Mouse (Mus musculus) stomach, embryonic 15.5 days (tissue): ENCODE results near the gene Specc1. TPM values are rescaled to one million over a fixed set of nuclear protein-coding genes. Genes with fewer than 3 reads are reported as not detected.

Source experiments
- ATAC-seq: fragments of 200-750 bp; cut with Nextera tagmentation; 2 replicates; pipeline ENCODE4 v1.8.0; 2017; ENCODE audit warnings: low read depth, moderate number of reproducible peaks, moderate TSS enrichment; ENCODE audit not compliant: insufficient read depth, low FRiP score
- H3K27ac ChIP-seq: fragments of 300-500 bp; sonication (generic); 2 replicates; pipeline ENCODE4 v1.5.1; 2015; ENCODE audit warnings: mild to moderate bottlenecking, inconsistent platforms
- H3K27me3 ChIP-seq: fragments of 300-500 bp; sonication (generic); replicated peaks from 2 replicates; pipeline ENCODE4 v1.6.1; 2015; ENCODE audit warnings: inconsistent platforms
- H3K36me3 ChIP-seq: fragments of 300-500 bp; sonication (generic); 2 replicates; pipeline ENCODE4 v1.6.1; 2015; ENCODE audit warnings: inconsistent platforms
- H3K4me1 ChIP-seq: fragments of 300-500 bp; sonication (generic); 2 replicates; pipeline ENCODE4 v1.6.1; 2015; ENCODE audit warnings: inconsistent platforms
- H3K4me2 ChIP-seq: fragments of 300-500 bp; sonication (generic); 2 replicates; pipeline ENCODE4 v1.6.1; 2015; ENCODE audit warnings: mild to moderate bottlenecking, inconsistent platforms
- H3K4me3 ChIP-seq: fragments of 300-500 bp; sonication (generic); replicated peaks from 2 replicates; pipeline ENCODE4 v1.5.1; 2015; ENCODE audit warnings: inconsistent platforms
- H3K9ac ChIP-seq: fragments of 300-500 bp; sonication (generic); 2 replicates; pipeline ENCODE4 v1.6.1; 2015; ENCODE audit warnings: inconsistent platforms
- H3K9me3 ChIP-seq: fragments of 300-500 bp; sonication (generic); 2 replicates; pipeline ENCODE4 v1.6.1; 2016; ENCODE audit warnings: inconsistent platforms
- WGBS: fragments of 180-500 bp; shearing (Covaris S2); methylation state at CpG from one replicate; pipeline ENCODE4 v1.1.7; 2015; 5-methylcytosine and 5-hydroxymethylcytosine counted together
- polyA plus RNA-seq: library from polyadenylated mRNA; unstranded; fragments of >200 nt; fragmentation: Nextera tagmentation; extraction: Ambion mirVana; gene quantifications from 2 replicates; pipeline ENCODE4 v1.2.1, GENCODE M21; 2015

Gene Specc1
- polyA plus RNA-seq, 1 experiment from 2014 or later, result 13.4 TPM

DNA sequence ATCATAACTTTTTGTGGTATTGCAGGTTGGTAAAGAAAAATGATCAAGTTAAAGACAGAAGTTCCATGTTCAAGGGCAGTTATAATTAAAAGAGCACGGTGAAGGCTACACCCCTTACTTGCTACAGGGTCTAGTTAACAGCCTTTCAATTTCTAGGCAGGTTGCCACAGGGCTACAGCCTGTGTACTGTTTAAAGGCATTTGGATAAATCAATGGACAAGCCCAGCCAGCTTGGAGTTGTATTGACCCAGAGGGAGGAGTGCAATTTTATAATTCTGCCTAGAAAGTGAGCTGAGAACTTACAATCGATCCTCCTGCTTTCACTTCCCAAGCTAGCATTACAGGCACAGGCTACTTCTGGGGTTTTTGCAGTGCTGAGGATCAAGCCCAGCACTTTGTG lies 123.9 kb downstream of the Specc1 start:
- no peak overlapping the region for H3K27ac ChIP-seq
- no peak for ATAC-seq
- 64% methylated on average over 2 of the region's 2 CpGs for WGBS
- H3K4me1 ChIP-seq, result no peaks in the 10 kb centered on the region
- no peaks in the 10 kb centered on the region for H3K9me3 ChIP-seq
- H3K9ac ChIP-seq, result no peak overlapping the region
- no peaks in the 10 kb centered on the region for H3K36me3 ChIP-seq
- H3K27me3 ChIP-seq, result no peaks in the 10 kb centered on the region
- H3K4me3 ChIP-seq, result no peak overlapping the region
- H3K4me2 ChIP-seq, result no peak overlapping the region

- no peak for ATAC-seq
- Histone ChIP-seq H3K4me2 (no peak overlapping the region), H3K27ac (no peak overlapping the region), H3K4me3 (no peak overlapping the region), H3K9ac (no peak overlapping the region), H3K36me3 (no peaks in the 10 kb centered on the region), H3K9me3 (no peaks in the 10 kb centered on the region), H3K27me3 (no peaks in the 10 kb centered on the region), H3K4me1 (no peaks in the 10 kb centered on the region)
- 68% methylated on average over 2 of the region's 2 CpGs for WGBS
Observed at GRCm38 (mm10) chr11:62086648-62087047, 130.1 kb downstream of the Specc1 start.

- Histone ChIP-seq H3K36me3 (no peaks in the 10 kb centered on the region), H3K4me2 (no peak overlapping the region), H3K9me3 (no peaks in the 10 kb centered on the region), H3K4me1 (no peaks in the 10 kb centered on the region), H3K9ac (no peak overlapping the region), H3K27me3 (no peaks in the 10 kb centered on the region), H3K27ac (no peak overlapping the region), H3K4me3 (no peak overlapping the region)
- no peak for ATAC-seq
- 67% methylated on average over 1 of the region's 1 CpGs for WGBS
Observed at GRCm38 (mm10) chr11:62087051-62087450, 130.5 kb downstream of the Specc1 start.

DNA sequence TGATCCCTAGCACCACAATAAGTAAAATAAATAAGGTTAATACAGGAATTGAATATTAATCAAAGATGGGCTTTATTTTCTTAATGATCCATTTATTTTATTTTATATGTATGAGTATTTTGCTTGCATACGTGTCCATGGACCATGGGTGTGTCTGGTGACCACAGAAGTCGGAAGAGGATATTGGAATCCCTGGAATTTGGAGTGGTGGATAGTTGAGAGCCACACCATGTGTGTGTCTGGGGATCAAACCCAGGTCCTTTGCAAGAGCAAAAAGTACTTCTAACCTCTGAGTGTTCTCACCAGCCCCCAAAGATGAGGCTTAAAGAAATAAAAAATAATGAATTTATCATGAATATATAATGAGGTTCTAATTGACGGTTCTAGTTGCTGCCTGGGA lies 132.1 kb downstream of the Specc1 start:
- WGBS, result 85% methylated on average over 3 of the region's 3 CpGs
- Histone ChIP-seq H3K4me1 (no peaks in the 10 kb centered on the region), H3K27ac (no peak overlapping the region), H3K9ac (no peak overlapping the region), H3K36me3 (no peaks in the 10 kb centered on the region), H3K4me3 (no peak overlapping the region), H3K9me3 (no peaks in the 10 kb centered on the region), H3K27me3 (no peaks in the 10 kb centered on the region), H3K4me2 (no peak overlapping the region)
- no peak for ATAC-seq

GRCm38 (mm10) chr11:62090321-62090720 lies 133.8 kb downstream of the Specc1 start:
- H3K27ac ChIP-seq, result no peak overlapping the region
- no peak for ATAC-seq
- no peaks in the 10 kb centered on the region for H3K27me3 ChIP-seq
- H3K9me3 ChIP-seq, result no peaks in the 10 kb centered on the region
- no peaks in the 10 kb centered on the region for H3K36me3 ChIP-seq
- 75% methylated on average over 6 of the region's 6 CpGs for WGBS
- no peak overlapping the region for H3K4me3 ChIP-seq
- H3K4me1 ChIP-seq, result no peaks in the 10 kb centered on the region
- H3K4me2 ChIP-seq, result no peak overlapping the region
- no peak overlapping the region for H3K9ac ChIP-seq

GRCm38 (mm10) chr11:62103380-62103911 lies 146.9 kb downstream of the Specc1 start:
- no peak overlapping the region for H3K27ac ChIP-seq
- no peak overlapping the region for H3K9ac ChIP-seq
- 37% methylated on average over 3 of the region's 3 CpGs for WGBS
- no peak overlapping the region for H3K4me2 ChIP-seq
- no peaks in the 10 kb centered on the region for H3K27me3 ChIP-seq
- no peak for ATAC-seq
- no peaks in the 10 kb centered on the region for H3K9me3 ChIP-seq
- no peaks in the 10 kb centered on the region for H3K36me3 ChIP-seq
- no peak overlapping the region for H3K4me3 ChIP-seq
- H3K4me1 ChIP-seq, result no peaks in the 10 kb centered on the region

GRCm38 (mm10) chr11:62106401-62106871 lies 149.9 kb downstream of the Specc1 start:
- H3K27ac ChIP-seq, result no peak overlapping the region
- 66% methylated on average over 1 of the region's 1 CpGs for WGBS
- H3K4me2 ChIP-seq, result no peak overlapping the region
- no peaks in the 10 kb centered on the region for H3K36me3 ChIP-seq
- H3K9ac ChIP-seq, result no peak overlapping the region
- no peak overlapping the region for H3K4me3 ChIP-seq
- H3K4me1 ChIP-seq, result no peaks in the 10 kb centered on the region
- no peak for ATAC-seq
- no peaks in the 10 kb centered on the region for H3K9me3 ChIP-seq
- H3K27me3 ChIP-seq, result no peaks in the 10 kb centered on the region

- ATAC-seq, result no peak
- no peak overlapping the region for H3K4me2 ChIP-seq
- H3K4me3 ChIP-seq, result no peak overlapping the region
- no peaks in the 10 kb centered on the region for H3K36me3 ChIP-seq
- H3K9ac ChIP-seq, result no peak overlapping the region
- H3K27ac ChIP-seq, result no peak overlapping the region
- no peaks in the 10 kb centered on the region for H3K27me3 ChIP-seq
- no peaks in the 10 kb centered on the region for H3K4me1 ChIP-seq
- WGBS, result 70% methylated on average over 2 of the region's 2 CpGs
- H3K9me3 ChIP-seq, result no peaks in the 10 kb centered on the region
Observed at GRCm38 (mm10) chr11:62107272-62107836, 150.8 kb downstream of the Specc1 start.

GRCm38 (mm10) chr11:62118561-62118960 lies 162.0 kb downstream of the Specc1 start:
- no peaks in the 10 kb centered on the region for H3K36me3 ChIP-seq
- 81% methylated on average over 9 of the region's 9 CpGs for WGBS
- no peak overlapping the region for H3K9ac ChIP-seq
- no peaks in the 10 kb centered on the region for H3K27me3 ChIP-seq
- H3K4me2 ChIP-seq, result no peak overlapping the region
- H3K27ac ChIP-seq, result no peak overlapping the region
- no peak for ATAC-seq
- H3K4me3 ChIP-seq, result no peak overlapping the region
- 0 out of 2 replicates have a peak, but pooled peaks cover 3% of the 10 kb centered on the region for H3K4me1 ChIP-seq
- no peaks in the 10 kb centered on the region for H3K9me3 ChIP-seq

DNA sequence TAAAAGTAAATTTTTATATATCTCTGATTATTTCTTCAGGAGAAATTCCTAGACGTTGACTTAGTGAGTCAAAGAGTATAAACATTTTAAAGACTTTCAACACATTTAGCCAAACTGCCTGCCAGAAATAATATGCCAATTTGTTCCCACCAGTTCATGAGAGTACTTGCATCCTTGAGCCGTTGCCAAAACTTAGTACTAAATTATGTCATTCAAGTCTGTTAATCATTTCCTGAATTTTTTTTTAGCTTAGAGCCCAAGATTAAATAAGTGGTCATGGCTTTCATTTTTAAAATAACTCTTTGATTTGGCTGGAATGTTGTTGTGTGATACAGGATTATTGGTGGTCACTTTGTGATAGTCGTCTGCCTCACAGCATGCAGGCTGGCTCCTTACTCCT lies 163.3 kb downstream of the Specc1 start:
- Histone ChIP-seq H3K36me3 (no peaks in the 10 kb centered on the region), H3K4me2 (no peak overlapping the region), H3K9ac (no peak overlapping the region), H3K9me3 (no peaks in the 10 kb centered on the region), H3K27ac (no peak overlapping the region), H3K27me3 (no peaks in the 10 kb centered on the region), H3K4me1 (0 out of 2 replicates have a peak, but pooled peaks cover 3% of the 10 kb centered on the region), H3K4me3 (no peak overlapping the region)
- no peak for ATAC-seq
- WGBS, result 39% methylated on average over 3 of the region's 3 CpGs

DNA sequence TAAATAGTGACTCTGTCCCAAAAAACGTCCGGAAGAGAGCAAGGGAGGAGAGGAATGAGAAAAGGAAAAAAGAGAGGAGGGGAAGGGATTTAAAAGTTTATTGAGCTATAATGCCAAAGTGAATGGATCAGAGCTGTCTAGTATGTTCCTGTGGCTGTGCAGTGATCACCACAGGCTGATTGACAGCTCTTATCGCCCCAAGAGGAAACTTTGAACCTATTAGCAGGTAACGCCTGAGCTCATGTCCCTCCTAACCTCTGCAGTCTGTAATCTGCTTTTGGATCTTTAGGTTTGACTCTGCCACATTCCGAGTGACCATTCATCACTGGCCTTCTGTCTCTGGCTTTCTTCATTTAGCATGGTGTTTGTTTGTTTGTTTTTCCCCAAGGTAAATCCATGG lies 164.8 kb downstream of the Specc1 start:
- Histone ChIP-seq H3K27ac (no peak overlapping the region), H3K4me1 (0 out of 2 replicates have a peak, but pooled peaks cover 3% of the 10 kb centered on the region), H3K4me3 (no peak overlapping the region), H3K9me3 (no peaks in the 10 kb centered on the region), H3K36me3 (no peaks in the 10 kb centered on the region), H3K27me3 (no peaks in the 10 kb centered on the region), H3K9ac (no peak overlapping the region), H3K4me2 (no peak overlapping the region)
- ATAC-seq, result no peak
- 65% methylated on average over 5 of the region's 5 CpGs for WGBS

DNA sequence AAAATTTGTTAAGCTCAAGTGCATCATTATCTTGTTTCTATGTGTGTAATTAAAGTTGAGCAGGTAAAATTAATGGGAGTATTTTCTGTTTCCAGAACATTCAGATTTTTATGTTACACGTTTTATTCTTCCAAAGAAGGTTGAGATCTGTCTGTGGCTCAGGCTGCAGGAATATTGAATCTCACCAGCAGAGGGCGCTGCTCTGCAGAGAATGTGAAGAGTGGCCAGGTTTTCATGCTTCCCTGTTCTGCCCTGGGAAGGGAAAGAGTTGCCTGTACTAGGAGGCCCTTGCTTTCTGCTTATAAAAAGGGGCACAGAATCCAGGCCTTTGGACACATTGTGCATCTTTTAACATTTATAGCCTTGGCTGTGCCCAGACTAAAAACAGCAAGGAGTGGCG lies 171.1 kb downstream of the Specc1 start:
- no peak overlapping the region for H3K4me3 ChIP-seq
- WGBS, result 37% methylated on average over 3 of the region's 3 CpGs
- H3K9me3 ChIP-seq, result no peaks in the 10 kb centered on the region
- H3K4me2 ChIP-seq, result no peak overlapping the region
- no peak overlapping the region for H3K9ac ChIP-seq
- H3K27ac ChIP-seq, result no peak overlapping the region
- H3K27me3 ChIP-seq, result no peaks in the 10 kb centered on the region
- ATAC-seq, result no peak; the same call in 1 of the 2 replicates
- no peaks in the 10 kb centered on the region for H3K36me3 ChIP-seq
- H3K4me1 ChIP-seq, result no peaks in the 10 kb centered on the region

- Histone ChIP-seq H3K27ac (no peak overlapping the region), H3K9me3 (no peaks in the 10 kb centered on the region), H3K4me3 (no peak overlapping the region), H3K4me1 (no peaks in the 10 kb centered on the region), H3K27me3 (no peaks in the 10 kb centered on the region), H3K36me3 (no peaks in the 10 kb centered on the region), H3K4me2 (no peak overlapping the region), H3K9ac (no peak overlapping the region)
- WGBS, result 78% methylated on average over 8 of the region's 8 CpGs
- ATAC-seq, result no peak
Observed at GRCm38 (mm10) chr11:62128197-62128596, 171.6 kb downstream of the Specc1 start.
